Mouse (Mus musculus) common myeloid progenitor, adult 5-6 weeks (primary cell): Measurements from ENCODE around the gene Cyba. TPM values are rescaled to one million over a fixed set of nuclear protein-coding genes. Genes with fewer than 3 reads are reported as not detected.

Experiments used
- ATAC-seq: replicated peaks from 2 replicates; pipeline ENCODE4 v1.8.0; 2016; ENCODE audit warnings: low read depth, mild to moderate bottlenecking, moderate TSS enrichment, inconsistent platforms; ENCODE audit not compliant: poor library complexity, severe bottlenecking
- total RNA-seq: library from RNA; stranded (forward); fragments of 200-1000, 187-1606 nt; gene quantifications from 2 replicates; pipeline ENCODE4 v1.2.3, GENCODE M21; 2017

Gene Cyba
- total RNA-seq, 1 experiment from 2014 or later, result 42.2 TPM

- ATAC-seq, result peak; percentile 34
Observed at GRCm38 (mm10) chr8:122454409-122454808, 21.7 kb upstream of the Cyba start.

GRCm38 (mm10) chr8:122452154-122452553, 19.4 kb upstream of the Cyba start:
- no peak for ATAC-seq

- ATAC-seq, result no peak
Observed at GRCm38 (mm10) chr8:122451161-122451703, 18.5 kb upstream of the Cyba start.

- no peak for ATAC-seq
Observed at GRCm38 (mm10) chr8:122445203-122445602, 12.5 kb upstream of the Cyba start.

GRCm38 (mm10) chr8:122444058-122444748, 11.5 kb upstream of the Cyba start:
- peak; percentile 52 for ATAC-seq

- peak; percentile 91 for ATAC-seq
Observed at GRCm38 (mm10) chr8:122443262-122444006, 10.7 kb upstream of the Cyba start, which contains the start of gene Mvd. Mvd (minus strand) TSS chr8:122443422.

- no peak for ATAC-seq
Observed at GRCm38 (mm10) chr8:122442781-122443180, 10.1 kb upstream of the Cyba start.

- no peak for ATAC-seq
Observed at GRCm38 (mm10) chr8:122442356-122442755, 9.6 kb upstream of the Cyba start.

- no peak for ATAC-seq
Observed at GRCm38 (mm10) chr8:122441326-122441725, 8.6 kb upstream of the Cyba start.

GRCm38 (mm10) chr8:122439336-122439735, 6.6 kb upstream of the Cyba start:
- no peak for ATAC-seq

- 0 out of 2 replicates have a peak, but pooled peaks have one; percentile 6 for ATAC-seq
Observed at GRCm38 (mm10) chr8:122437708-122438331, 5.1 kb upstream of the Cyba start.

- ATAC-seq, result no peak
Observed at GRCm38 (mm10) chr8:122436586-122437125, 3.9 kb upstream of the Cyba start.

GRCm38 (mm10) chr8:122436146-122436545, 3.4 kb upstream of the Cyba start:
- no peak for ATAC-seq

GRCm38 (mm10) chr8:122435375-122435774, 2.6 kb upstream of the Cyba start:
- no peak for ATAC-seq

- peak; percentile 30 for ATAC-seq
Observed at GRCm38 (mm10) chr8:122433269-122433905, 657 bp upstream of the Cyba start.

- no peak for ATAC-seq
Observed at GRCm38 (mm10) chr8:122431694-122432442, 862 bp downstream of the Cyba start.

GRCm38 (mm10) chr8:122430646-122431045, 2.1 kb downstream of the Cyba start:
- ATAC-seq, result no peak

- peak; percentile 63 for ATAC-seq
Observed at GRCm38 (mm10) chr8:122430058-122430636, 2.6 kb downstream of the Cyba start.

GRCm38 (mm10) chr8:122428163-122428562, 4.6 kb downstream of the Cyba start:
- ATAC-seq, result no peak
